Mouse (Mus musculus): ENCODE data around the gene Fbxl17.

DNA sequence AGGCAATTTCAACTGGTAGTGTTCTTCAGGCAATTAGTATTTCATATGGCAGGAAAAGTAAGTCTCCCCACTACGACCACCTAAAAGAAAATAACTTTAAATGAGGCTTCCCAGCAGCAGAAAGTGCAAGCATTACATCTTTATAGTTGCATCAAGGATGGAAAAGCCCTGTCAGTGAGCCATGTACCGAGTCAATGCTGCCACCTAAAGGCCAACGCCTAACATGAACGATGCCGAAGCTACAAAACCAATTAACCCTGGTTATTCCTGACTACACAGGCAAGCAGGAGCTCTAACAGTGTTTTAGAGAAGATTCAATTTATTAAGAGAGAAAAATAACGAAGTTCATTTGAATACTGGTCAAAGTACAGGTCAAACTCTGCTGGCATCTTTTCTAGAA is 32.0 kb downstream of the Fbxl17 start:
- TF ChIP-seq ZNF384 (IDR thresholded peaks at IDR 0.05; ENCODE audit: low read depth, low read length) = no peak
- no peak for TF ChIP-seq NRF1 (IDR thresholded peaks at IDR 0.05; ENCODE audit: insufficient read depth, low read depth, low read length, poor library complexity, severe bottlenecking)
- no peak for TF ChIP-seq ZKSCAN1 (IDR thresholded peaks at IDR 0.05; ENCODE audit: low read depth, low read length)

All from MEL (cell line).